Mouse (Mus musculus) liver, postnatal 0 days (tissue): Measurements from ENCODE around the gene Poglut1.

Source experiments
- CTCF ChIP-seq: sonication (generic); IDR thresholded peaks from 2 replicates; pipeline ENCODE4 v1.5.1; 2016; ENCODE audit warnings: antibody characterized with exemption, low read depth
- EP300 ChIP-seq: IDR thresholded peaks from 2 replicates; pipeline ENCODE4 v1.6.1; 2016; ENCODE audit warnings: antibody characterized with exemption, low read depth, mild to moderate bottlenecking

- TF ChIP-seq CTCF (no peak), EP300 (no peak)
Measured at GRCm38 (mm10) chr16:38492551-38492950, 57.5 kb downstream of the Poglut1 start.
